Mouse (Mus musculus): ENCODE measurements around the gene Usp29. TPM values are rescaled to one million over a fixed set of nuclear protein-coding genes. Genes with fewer than 3 reads are reported as not detected.
A peak's percentile ranks its signal among the peaks of the same experiment; 100 is the strongest.
"Not testable (repeated sequence)": the region's sequence is repeated elsewhere in the genome, so short reads cannot be mapped to it uniquely, and the experiment has no call there.

The Usp29 gene
- total RNA-seq, 1 experiment from 2014 or later: not detected

- no peak for ATAC-seq (replicated peaks; ENCODE audit: insufficient number of reproducible peaks, low FRiP score, low TSS enrichment, poor library complexity, severe bottlenecking)
Observed at GRCm38 (mm10) chr7:6891206-6891605, 160.8 kb downstream of the Usp29 start.

GRCm38 (mm10) chr7:6897021-6897420 lies 166.6 kb downstream of the Usp29 start:
- ATAC-seq (replicated peaks; ENCODE audit: insufficient number of reproducible peaks, low FRiP score, low TSS enrichment, poor library complexity, severe bottlenecking): not testable (repeated sequence)

- no peak for ATAC-seq (replicated peaks; ENCODE audit: insufficient number of reproducible peaks, low FRiP score, low TSS enrichment, poor library complexity, severe bottlenecking)
Observed at GRCm38 (mm10) chr7:6900672-6901071, 170.3 kb downstream of the Usp29 start.

GRCm38 (mm10) chr7:6903489-6903888 lies 173.1 kb downstream of the Usp29 start:
- no peak for ATAC-seq (replicated peaks; ENCODE audit: insufficient number of reproducible peaks, low FRiP score, low TSS enrichment, poor library complexity, severe bottlenecking)

GRCm38 (mm10) chr7:6910527-6910926 lies 180.1 kb downstream of the Usp29 start:
- no peak for ATAC-seq (replicated peaks; ENCODE audit: insufficient number of reproducible peaks, low FRiP score, low TSS enrichment, poor library complexity, severe bottlenecking)

GRCm38 (mm10) chr7:6911731-6912130 lies 181.4 kb downstream of the Usp29 start:
- no peak for ATAC-seq (replicated peaks; ENCODE audit: insufficient number of reproducible peaks, low FRiP score, low TSS enrichment, poor library complexity, severe bottlenecking)

GRCm38 (mm10) chr7:6913439-6914380 lies 183.3 kb downstream of the Usp29 start:
- ATAC-seq (replicated peaks; ENCODE audit: insufficient number of reproducible peaks, low FRiP score, low TSS enrichment, poor library complexity, severe bottlenecking): no peak

GRCm38 (mm10) chr7:6917126-6917525 lies 186.7 kb downstream of the Usp29 start:
- ATAC-seq (replicated peaks; ENCODE audit: insufficient number of reproducible peaks, low FRiP score, low TSS enrichment, poor library complexity, severe bottlenecking): no peak

GRCm38 (mm10) chr7:6918267-6918666 lies 187.9 kb downstream of the Usp29 start:
- no peak for ATAC-seq (replicated peaks; ENCODE audit: insufficient number of reproducible peaks, low FRiP score, low TSS enrichment, poor library complexity, severe bottlenecking)

- ATAC-seq (replicated peaks; ENCODE audit: insufficient number of reproducible peaks, low FRiP score, low TSS enrichment, poor library complexity, severe bottlenecking): no peak
Observed at GRCm38 (mm10) chr7:6919131-6919870, 188.9 kb downstream of the Usp29 start.

- ATAC-seq (replicated peaks; ENCODE audit: insufficient number of reproducible peaks, low FRiP score, low TSS enrichment, poor library complexity, severe bottlenecking): no peak
Observed at GRCm38 (mm10) chr7:6923515-6923914, 193.1 kb downstream of the Usp29 start.

- ATAC-seq (replicated peaks; ENCODE audit: insufficient number of reproducible peaks, low FRiP score, low TSS enrichment, poor library complexity, severe bottlenecking): no peak
Observed at GRCm38 (mm10) chr7:6925926-6926730, 195.8 kb downstream of the Usp29 start.

GRCm38 (mm10) chr7:6926731-6926995 lies 196.3 kb downstream of the Usp29 start:
- ATAC-seq (replicated peaks; ENCODE audit: insufficient number of reproducible peaks, low FRiP score, low TSS enrichment, poor library complexity, severe bottlenecking): no peak

- ATAC-seq (replicated peaks; ENCODE audit: insufficient number of reproducible peaks, low FRiP score, low TSS enrichment, poor library complexity, severe bottlenecking): no peak
Observed at GRCm38 (mm10) chr7:6929286-6929685, 198.9 kb downstream of the Usp29 start.

- ATAC-seq (replicated peaks; ENCODE audit: insufficient number of reproducible peaks, low FRiP score, low TSS enrichment, poor library complexity, severe bottlenecking): no peak
Observed at GRCm38 (mm10) chr7:6934741-6935140, 204.4 kb downstream of the Usp29 start.

GRCm38 (mm10) chr7:6937040-6937439 lies 206.7 kb downstream of the Usp29 start:
- ATAC-seq (replicated peaks; ENCODE audit: insufficient number of reproducible peaks, low FRiP score, low TSS enrichment, poor library complexity, severe bottlenecking): 0 out of 2 replicates have a peak, but pooled peaks have one; percentile 50

GRCm38 (mm10) chr7:6940761-6941231 lies 210.4 kb downstream of the Usp29 start:
- 0 out of 2 replicates have a peak, but pooled peaks have one; percentile 17 for ATAC-seq (replicated peaks; ENCODE audit: insufficient number of reproducible peaks, low FRiP score, low TSS enrichment, poor library complexity, severe bottlenecking)

GRCm38 (mm10) chr7:6948061-6948460 lies 217.7 kb downstream of the Usp29 start:
- not testable (repeated sequence) for ATAC-seq (replicated peaks; ENCODE audit: insufficient number of reproducible peaks, low FRiP score, low TSS enrichment, poor library complexity, severe bottlenecking)

- no peak for ATAC-seq (replicated peaks; ENCODE audit: insufficient number of reproducible peaks, low FRiP score, low TSS enrichment, poor library complexity, severe bottlenecking)
Observed at GRCm38 (mm10) chr7:6956576-6956975, 226.2 kb downstream of the Usp29 start.

Measured in monocyte, adult 5-6 weeks (primary cell).